Mouse (Mus musculus): ENCODE results near the gene Tex9. TPM values are rescaled to one million over a fixed set of nuclear protein-coding genes. Genes with fewer than 3 reads are reported as not detected.

Gene Tex9
- polyA plus RNA-seq, 1 experiment: 4.6 TPM

- H3K27me3 ChIP-seq (ENCODE audit: control insufficient read depth, insufficient read depth, insufficient read length): no peaks in the 10 kb centered on the region
- H3K79me2 ChIP-seq (ENCODE audit: control insufficient read depth, insufficient read depth): no peaks in the 10 kb centered on the region
- H3K4me3 ChIP-seq (ENCODE audit: insufficient read depth, poor library complexity, severe bottlenecking): no peak overlapping the region
- H3ac ChIP-seq (ENCODE audit: control insufficient read depth, insufficient read length, low read depth): no peak overlapping the region
- TF ChIP-seq CTCF (IDR thresholded peaks at IDR 0.05; ENCODE audit: control insufficient read depth, insufficient read depth, insufficient read length): no peak
- TF ChIP-seq USF1 (IDR thresholded peaks at IDR 0.05; ENCODE audit: low read depth): no peak
- no peak for TF ChIP-seq CEBPB (IDR thresholded peaks at IDR 0.05; ENCODE audit: low read depth)
- TF ChIP-seq MAX (IDR thresholded peaks at IDR 0.05): no peak
- TF ChIP-seq FOSL1 (IDR thresholded peaks at IDR 0.05; ENCODE audit: insufficient read depth, low read length, poor library complexity, severe bottlenecking): no peak
- TF ChIP-seq MYOD1 (IDR thresholded peaks at IDR 0.05; ENCODE audit: control insufficient read depth, insufficient read length, low read depth): no peak
- no peak for TF ChIP-seq MYOG (IDR thresholded peaks at IDR 0.05; ENCODE audit: control insufficient read depth, extremely low read depth, insufficient read length)
- H3K79me3 ChIP-seq (ENCODE audit: low read depth): no peaks in the 10 kb centered on the region
- H3K36me3 ChIP-seq (ENCODE audit: control insufficient read depth, insufficient read depth): peaks cover 11% of the 10 kb centered on the region
These were observed 26.2 kb downstream of the Tex9 start for GRCm38 (mm10) chr9:72465754-72466181.

DNA sequence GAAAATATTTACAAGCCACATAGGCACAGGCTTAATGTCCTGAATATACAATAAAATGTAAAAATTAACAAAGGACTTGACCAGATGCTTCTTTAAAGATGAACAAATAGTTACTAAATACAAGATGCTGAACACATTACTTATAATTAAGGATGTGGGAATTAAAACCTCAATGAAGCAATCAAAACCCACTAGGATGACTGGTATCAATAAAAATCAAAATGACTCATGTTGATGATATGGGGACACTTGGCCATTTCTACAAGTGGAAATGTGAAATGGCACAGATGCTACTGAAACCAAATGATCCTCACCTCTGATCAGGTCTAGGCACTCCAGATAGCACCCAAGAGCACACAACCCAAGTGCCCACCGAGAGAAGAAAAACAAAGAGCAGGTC is 27.2 kb downstream of the Tex9 start:
- TF ChIP-seq CEBPB (IDR thresholded peaks at IDR 0.05; ENCODE audit: low read depth) (peak; percentile 68), MYOG (IDR thresholded peaks at IDR 0.05; ENCODE audit: control insufficient read depth, extremely low read depth, insufficient read length) (no peak)
- Histone ChIP-seq H3K79me3 (ENCODE audit: low read depth) (no peaks in the 10 kb centered on the region), H3K4me3 (ENCODE audit: insufficient read depth, poor library complexity, severe bottlenecking) (no peak overlapping the region), H3K36me3 (ENCODE audit: control insufficient read depth, insufficient read depth) (peaks cover 13% of the 10 kb centered on the region), H3ac (ENCODE audit: control insufficient read depth, insufficient read length, low read depth) (no peak overlapping the region), H3K27me3 (ENCODE audit: control insufficient read depth, insufficient read depth, insufficient read length) (no peaks in the 10 kb centered on the region), H3K79me2 (ENCODE audit: control insufficient read depth, insufficient read depth) (no peaks in the 10 kb centered on the region)

GRCm38 (mm10) chr9:72462427-72462826 is 29.6 kb downstream of the Tex9 start:
- no peak overlapping the region for H3ac ChIP-seq (ENCODE audit: control insufficient read depth, insufficient read length, low read depth)
- H3K27me3 ChIP-seq (ENCODE audit: control insufficient read depth, insufficient read depth, insufficient read length): no peaks in the 10 kb centered on the region
- no peaks in the 10 kb centered on the region for H3K79me2 ChIP-seq (ENCODE audit: control insufficient read depth, insufficient read depth)
- no peak overlapping the region for H3K4me3 ChIP-seq (ENCODE audit: insufficient read depth, poor library complexity, severe bottlenecking)
- peaks cover 19% of the 10 kb centered on the region for H3K36me3 ChIP-seq (ENCODE audit: control insufficient read depth, insufficient read depth)
- H3K79me3 ChIP-seq (ENCODE audit: low read depth): no peaks in the 10 kb centered on the region
- TF ChIP-seq MYOD1 (IDR thresholded peaks at IDR 0.05; ENCODE audit: control insufficient read depth, insufficient read length, low read depth) (no peak), MYOG (IDR thresholded peaks at IDR 0.05; ENCODE audit: control insufficient read depth, extremely low read depth, insufficient read length) (no peak), FOSL1 (IDR thresholded peaks at IDR 0.05; ENCODE audit: insufficient read depth, low read length, poor library complexity, severe bottlenecking) (no peak)

GRCm38 (mm10) chr9:72460767-72461166 is 31.2 kb downstream of the Tex9 start:
- Histone ChIP-seq H3K36me3 (ENCODE audit: control insufficient read depth, insufficient read depth) (peaks cover 27% of the 10 kb centered on the region), H3K4me3 (ENCODE audit: insufficient read depth, poor library complexity, severe bottlenecking) (no peak overlapping the region), H3ac (ENCODE audit: control insufficient read depth, insufficient read length, low read depth) (no peak overlapping the region), H3K79me3 (ENCODE audit: low read depth) (no peaks in the 10 kb centered on the region), H3K27me3 (ENCODE audit: control insufficient read depth, insufficient read depth, insufficient read length) (no peaks in the 10 kb centered on the region), H3K79me2 (ENCODE audit: control insufficient read depth, insufficient read depth) (no peaks in the 10 kb centered on the region)
- TF ChIP-seq USF1 (IDR thresholded peaks at IDR 0.05; ENCODE audit: low read depth): no peak
- TF ChIP-seq MAX (IDR thresholded peaks at IDR 0.05): no peak
- TF ChIP-seq MYOG (IDR thresholded peaks at IDR 0.05; ENCODE audit: control insufficient read depth, extremely low read depth, insufficient read length): no peak
- no peak for TF ChIP-seq FOSL1 (IDR thresholded peaks at IDR 0.05; ENCODE audit: insufficient read depth, low read length, poor library complexity, severe bottlenecking)
- no peak for TF ChIP-seq CEBPB (IDR thresholded peaks at IDR 0.05; ENCODE audit: low read depth)
- no peak for TF ChIP-seq CTCF (IDR thresholded peaks at IDR 0.05; ENCODE audit: control insufficient read depth, insufficient read depth, insufficient read length)
- TF ChIP-seq MYOD1 (IDR thresholded peaks at IDR 0.05; ENCODE audit: control insufficient read depth, insufficient read length, low read depth): no peak

DNA sequence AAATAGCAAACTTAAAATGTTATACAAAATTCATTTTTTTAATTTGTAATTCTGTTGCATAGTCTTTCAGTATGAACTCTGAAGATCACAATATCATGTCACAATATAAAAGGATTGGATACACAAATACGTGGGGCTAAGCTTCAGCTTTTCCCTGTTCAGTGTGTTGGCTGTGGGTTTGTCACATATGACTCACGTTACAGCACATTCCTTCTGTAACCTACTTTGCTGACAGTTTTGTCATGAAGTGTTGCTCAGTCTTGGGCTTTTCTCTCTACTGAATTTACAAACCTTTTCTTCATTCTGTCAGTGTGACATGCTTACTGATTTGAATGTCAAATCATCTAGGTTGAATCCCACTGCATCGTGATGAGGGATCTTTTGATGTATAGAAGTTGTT is 32.3 kb downstream of the Tex9 start:
- Histone ChIP-seq H3K27me3 (ENCODE audit: control insufficient read depth, insufficient read depth, insufficient read length) (no peaks in the 10 kb centered on the region), H3K79me3 (ENCODE audit: low read depth) (no peaks in the 10 kb centered on the region), H3K36me3 (ENCODE audit: control insufficient read depth, insufficient read depth) (peaks cover 27% of the 10 kb centered on the region), H3ac (ENCODE audit: control insufficient read depth, insufficient read length, low read depth) (no peak overlapping the region), H3K79me2 (ENCODE audit: control insufficient read depth, insufficient read depth) (no peaks in the 10 kb centered on the region), H3K4me3 (ENCODE audit: insufficient read depth, poor library complexity, severe bottlenecking) (no peak overlapping the region)
- TF ChIP-seq MYOG (IDR thresholded peaks at IDR 0.05; ENCODE audit: control insufficient read depth, extremely low read depth, insufficient read length): no peak
- no peak for TF ChIP-seq MAX (IDR thresholded peaks at IDR 0.05)
- TF ChIP-seq CEBPB (IDR thresholded peaks at IDR 0.05; ENCODE audit: low read depth): no peak
- no peak for TF ChIP-seq USF1 (IDR thresholded peaks at IDR 0.05; ENCODE audit: low read depth)
- TF ChIP-seq FOSL1 (IDR thresholded peaks at IDR 0.05; ENCODE audit: insufficient read depth, low read length, poor library complexity, severe bottlenecking): no peak
- no peak for TF ChIP-seq MYOD1 (IDR thresholded peaks at IDR 0.05; ENCODE audit: control insufficient read depth, insufficient read length, low read depth)
- TF ChIP-seq CTCF (IDR thresholded peaks at IDR 0.05; ENCODE audit: control insufficient read depth, insufficient read depth, insufficient read length): no peak

DNA sequence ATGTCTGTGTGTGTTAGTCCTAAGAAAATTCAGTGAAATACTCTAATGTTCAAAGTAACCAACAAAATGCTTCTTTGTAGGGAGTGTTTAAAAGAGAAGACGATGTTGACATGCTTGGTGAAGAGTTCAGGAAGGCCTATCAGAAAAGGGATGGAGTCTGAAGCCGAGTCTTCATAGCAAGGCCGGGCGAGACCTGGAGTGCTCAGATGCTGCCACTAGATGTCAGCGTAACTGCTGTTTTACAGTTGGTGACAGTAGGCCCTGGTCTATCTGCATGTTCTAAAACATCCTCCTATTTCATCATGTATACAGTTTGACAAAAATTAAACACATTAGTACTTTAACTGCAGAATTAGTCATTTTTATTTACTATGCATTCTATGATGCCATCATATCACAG is 33.8 kb downstream of the Tex9 start:
- Histone ChIP-seq H3K36me3 (ENCODE audit: control insufficient read depth, insufficient read depth) (peaks cover 22% of the 10 kb centered on the region), H3K79me3 (ENCODE audit: low read depth) (no peaks in the 10 kb centered on the region), H3ac (ENCODE audit: control insufficient read depth, insufficient read length, low read depth) (no peak overlapping the region), H3K27me3 (ENCODE audit: control insufficient read depth, insufficient read depth, insufficient read length) (no peaks in the 10 kb centered on the region), H3K4me3 (ENCODE audit: insufficient read depth, poor library complexity, severe bottlenecking) (no peak overlapping the region), H3K79me2 (ENCODE audit: control insufficient read depth, insufficient read depth) (no peaks in the 10 kb centered on the region)
- TF ChIP-seq CTCF (IDR thresholded peaks at IDR 0.05; ENCODE audit: control insufficient read depth, insufficient read depth, insufficient read length): peak; percentile 23
- no peak for TF ChIP-seq MAX (IDR thresholded peaks at IDR 0.05)
